ENCODE assay signal across 20 mouse cellular contexts in genomic region chr2:25583571-25583970, GRCm38 (mm10). TPM values are rescaled to one million over a fixed set of nuclear protein-coding genes. Genes with fewer than 3 reads are reported as not detected.
A peak's percentile ranks its signal among the peaks of the same experiment; 100 is the strongest.
DNase-seq lines count a peak whose midpoint lies in the region; ATAC-seq and TF ChIP-seq lines count a peak whose summit lies in the region.
"Had no signal": no experiment of that assay in that cellular context is flagged by ENCODE, and none has a peak within 500 bp of the region (broad histone marks: within the 10 kb centered on the region; RNA-seq: fewer than 3 reads in every experiment).

No protein-coding gene starts in this region.

- no peaks in the 10 kb centered on the region for H3K79me2 ChIP-seq in myocyte (ENCODE audit: control insufficient read depth, insufficient read depth)

- no peak overlapping the region for H3ac ChIP-seq in myocyte (ENCODE audit: control insufficient read depth, insufficient read length)

- ATAC-seq in cerebellum, adult (ENCODE audit: insufficient number of reproducible peaks, low FRiP score, low TSS enrichment), result no peak
- ATAC-seq in erythroblast, adult 5-6 weeks (replicated peaks; ENCODE audit: low FRiP score, poor library complexity, severe bottlenecking), result no peak
- ATAC-seq: forebrain, embryonic 13.5 days; lung, postnatal 0 days; midbrain, embryonic 13.5 days had no signal

- H3K27me3 ChIP-seq in myocyte (ENCODE audit: control insufficient read depth, insufficient read depth, insufficient read length), result no peaks in the 10 kb centered on the region
- H3K27me3 ChIP-seq: CH12.LX had no signal

- no peak overlapping the region for H3K4me2 ChIP-seq in myocyte (ENCODE audit: low read depth)
- H3K4me2 ChIP-seq: forebrain, embryonic 13.5 days; liver, embryonic 13.5 days; midbrain, embryonic 13.5 days had no signal

- no peak for TF ChIP-seq CTCF in layer of hippocampus, adult 2 months (conservative IDR thresholded peaks at IDR 0.05)

- no peak overlapping the region for H3K4me3 ChIP-seq in layer of hippocampus, adult 2 months
- no peak overlapping the region for H3K4me3 ChIP-seq in myocyte
- H3K4me3 ChIP-seq: forebrain, embryonic 13.5 days; heart, embryonic 10.5 days; liver, embryonic 13.5 days; midbrain, embryonic 13.5 days had no signal

- peaks cover 5% of the 10 kb centered on the region for H3K36me3 ChIP-seq in myocyte (ENCODE audit: control insufficient read depth, insufficient read depth)

- H3K27ac ChIP-seq in layer of hippocampus, adult 2 months, result peak overlapping the region; percentile 97
- H3K27ac ChIP-seq: forebrain, embryonic 13.5 days; heart, embryonic 10.5 days; liver, embryonic 13.5 days; midbrain, embryonic 13.5 days had no signal

- no peak for TF ChIP-seq POLR2A in myocyte (IDR thresholded peaks at IDR 0.05; ENCODE audit: insufficient read length, low read depth)

- peak; percentile 33 for DNase-seq in cerebellum, adult 11 months
- no peak for DNase-seq in layer of hippocampus, adult 2 months (ENCODE audit: low spot score in 2 of 2)
- DNase-seq in layer of hippocampus, postnatal 10 days (ENCODE audit: low spot score in 2 of 2), result no peak
- peak; percentile 67 for DNase-seq in cerebellum, adult 9-11 months
- DNase-seq: adrenal gland, adult 8-10 months; heart, postnatal 10 days; kidney, adult 9 months; kidney, postnatal 36 days; liver, embryonic 13.5 days; right cerebral cortex, postnatal 4 days; thymus, postnatal 25 days had no signal

TF ChIP-seq in myocyte, 11 proteins besides CTCF, POLR2A, EP300 and RAD21:
- TF ChIP-seq E2F4 (IDR thresholded peaks at IDR 0.05; ENCODE audit: insufficient read depth) (no peak), MYOD1 (IDR thresholded peaks at IDR 0.05; ENCODE audit: control insufficient read depth in 1 of 3, insufficient read length in 2 of 3, low read depth in 2 of 3) (no peak), POLR2AphosphoS2 (IDR thresholded peaks at IDR 0.05; ENCODE audit: insufficient read length, low read depth) (peak; percentile 71), MYOG (IDR thresholded peaks at IDR 0.05; ENCODE audit: control insufficient read depth in 1 of 3, insufficient read depth in 1 of 3, insufficient read length in 2 of 3, low read depth in 2 of 3) (no peak), CEBPB (IDR thresholded peaks at IDR 0.05; ENCODE audit: insufficient read depth, poor library complexity, severe bottlenecking) (no peak), REST (IDR thresholded peaks at IDR 0.05; ENCODE audit: insufficient read depth, insufficient read length) (no peak)

RNA-seq across cellular contexts. Expression of gene Ajm1, which starts 2.0 kb away (rescaled TPM):
- total RNA-seq in layer of hippocampus, adult 2 months (2021), result 100 to 1,000 TPM; 106 to 120 TPM
- total RNA-seq in layer of hippocampus, postnatal 10 days (2021), result 10 to 100 TPM; 82.7 to 84.8 TPM
- polyA plus RNA-seq in myocyte (2012; fragmentation: generic; extraction: Trizol), result 1.0 TPM
- 0.63 TPM in 1 of 2 replicates, not detected in the other for total RNA-seq in erythroblast, adult 5-6 weeks (2015; ENCODE audit: low replicate concordance)
- total RNA-seq in erythroblast, adult 5-6 weeks (2017; ENCODE audit: low replicate concordance), result not detected in 2 replicates
- total RNA-seq: megakaryocyte progenitor cell, adult 5-6 weeks had no signal
- polyA plus RNA-seq: liver, embryonic 13.5 days; lung, postnatal 0 days had no signal

RNA-seq across cellular contexts. Expression of gene Phpt1, which starts 8.5 kb away (rescaled TPM):
- total RNA-seq in layer of hippocampus, adult 2 months (2021), result 10 to 100 TPM; 59.1 to 67.5 TPM
- 10 to 100 TPM; 94.5 to 99.8 TPM for total RNA-seq in layer of hippocampus, postnatal 10 days (2021)
- polyA plus RNA-seq in myocyte (2012; fragmentation: generic; extraction: Trizol), result 108 TPM
- total RNA-seq in erythroblast, adult 5-6 weeks (2015; ENCODE audit: low replicate concordance), result 0.96 and 7.1 TPM in 2 replicates
- 2.1 TPM in 1 of 2 replicates, not detected in the other for total RNA-seq in erythroblast, adult 5-6 weeks (2017; ENCODE audit: low replicate concordance)

RNA-seq across cellular contexts. Expression of gene Mamdc4, which starts 8.9 kb away (rescaled TPM):
- total RNA-seq in layer of hippocampus, adult 2 months (2021), result 1 to 10 TPM; 2.8 to 3.5 TPM
- 1 to 10 TPM; 1.0 to 5.4 TPM for total RNA-seq in layer of hippocampus, postnatal 10 days (2021)
- polyA plus RNA-seq in myocyte (2012; fragmentation: generic; extraction: Trizol), result 8.7 TPM
- total RNA-seq in erythroblast, adult 5-6 weeks (2015; ENCODE audit: low replicate concordance), result 2.5 and 7.1 TPM in 2 replicates
- total RNA-seq in erythroblast, adult 5-6 weeks (2017; ENCODE audit: low replicate concordance), result 4.3 and 4.5 TPM in 2 replicates

RNA-seq across cellular contexts. Expression of gene Rabl6, which starts 24.8 kb away (rescaled TPM):
- 100 to 1,000 TPM; 149 to 151 TPM for total RNA-seq in layer of hippocampus, adult 2 months (2021)
- total RNA-seq in layer of hippocampus, postnatal 10 days (2021), result 10 to 100 TPM; 84.7 to 96.9 TPM
- polyA plus RNA-seq in myocyte (2012; fragmentation: generic; extraction: Trizol), result 76.5 TPM
- 18.1 and 22.4 TPM in 2 replicates for total RNA-seq in erythroblast, adult 5-6 weeks (2015; ENCODE audit: low replicate concordance)
- 11.8 and 29.1 TPM in 2 replicates for total RNA-seq in erythroblast, adult 5-6 weeks (2017; ENCODE audit: low replicate concordance)

RNA-seq across cellular contexts. Expression of gene Edf1, which starts 25.9 kb away (rescaled TPM):
- 100 to 1,000 TPM; 193 to 200 TPM for total RNA-seq in layer of hippocampus, adult 2 months (2021)
- 100 to 1,000 TPM; 232 to 242 TPM for total RNA-seq in layer of hippocampus, postnatal 10 days (2021)
- polyA plus RNA-seq in myocyte (2012; fragmentation: generic; extraction: Trizol), result 513 TPM
- total RNA-seq in erythroblast, adult 5-6 weeks (2015; ENCODE audit: low replicate concordance), result 27.3 and 50.2 TPM in 2 replicates
- total RNA-seq in erythroblast, adult 5-6 weeks (2017; ENCODE audit: low replicate concordance), result 32.2 and 32.9 TPM in 2 replicates

Comparison
In these comparisons a context has a peak if more than half of its experiments do, and no peak if none do; other contexts are left out.
1. DNase-seq: peak in cerebellum, adult 11 months (single experiment) and cerebellum, adult 9-11 months (single experiment); none in layer of hippocampus, adult 2 months (0 of 2) and layer of hippocampus, postnatal 10 days (0 of 2).
2. RNA of gene Ajm1, which starts 2.0 kb away (total RNA-seq): 106 to 120 TPM in layer of hippocampus, adult 2 months and 82.7 to 84.8 TPM in layer of hippocampus, postnatal 10 days; 0.63 TPM in erythroblast, adult 5-6 weeks; every median in the first group is over 10 times any median in the second.
3. RNA of gene Phpt1, which starts 8.5 kb away (total RNA-seq): 94.5 to 99.8 TPM in layer of hippocampus, postnatal 10 days and 59.1 to 67.5 TPM in layer of hippocampus, adult 2 months; 0.96 to 7.1 TPM in erythroblast, adult 5-6 weeks; every median in the first group is over 4 times any median in the second.